Mouse (Mus musculus) forebrain, embryonic 11.5 days (tissue): ENCODE measurements at regions not wholly inside any gene's neighbourhood (a gene's known extent, or its start where the extent isn't known, plus 50 kb on each side); places are given as distances from the start of the nearest gene placed in this dataset.

ENCODE experiments used
- ATAC-seq: fragments of 200-750 bp; cut with Nextera tagmentation; replicated peaks from 2 replicates; pipeline ENCODE4 v1.8.0; 2017; ENCODE audit warnings: moderate TSS enrichment; ENCODE audit not compliant: low FRiP score
- DNase-seq: peaks from one replicate; pipeline ENCODE4 v3.0.0-alpha.2; 2017; ENCODE audit warnings: low spot score
- H3K27ac ChIP-seq: fragments of 300-500 bp; sonication (generic); 2 replicates; pipeline ENCODE4 v1.5.1; 2014; ENCODE audit warnings: low read depth, low read length
- H3K27me3 ChIP-seq: fragments of 300-500 bp; sonication (generic); 2 replicates; pipeline ENCODE4 v1.6.1; 2014; ENCODE audit warnings: mild to moderate bottlenecking, low read length, mixed read lengths; ENCODE audit not compliant: control insufficient read depth, insufficient read depth
- H3K36me3 ChIP-seq: fragments of 300-500 bp; sonication (generic); 2 replicates; pipeline ENCODE4 v1.6.1; 2014; ENCODE audit warnings: mild to moderate bottlenecking, low read length, moderate library complexity, mixed read lengths; ENCODE audit not compliant: control insufficient read depth, insufficient read depth
- H3K4me1 ChIP-seq: fragments of 300-500 bp; sonication (generic); replicated peaks from 2 replicates; pipeline ENCODE4 v1.6.1; 2014; ENCODE audit warnings: low read length, mixed read lengths; ENCODE audit not compliant: control insufficient read depth, insufficient read depth
- H3K4me2 ChIP-seq: fragments of 300-500 bp; sonication (generic); 2 replicates; pipeline ENCODE4 v1.6.1; 2014; ENCODE audit warnings: low read depth, mild to moderate bottlenecking, low read length, moderate library complexity, mixed read lengths; ENCODE audit not compliant: severe bottlenecking
- H3K4me3 ChIP-seq: fragments of 300-500 bp; sonication (generic); 2 replicates; pipeline ENCODE4 v1.5.1; 2014; ENCODE audit warnings: low read depth, low read length
- H3K9ac ChIP-seq: fragments of 300-500 bp; sonication (generic); 2 replicates; pipeline ENCODE4 v1.6.1; 2014; ENCODE audit warnings: low read length
- H3K9me3 ChIP-seq: fragments of 300-500 bp; sonication (generic); 2 replicates; pipeline ENCODE4 v1.6.1; 2016; ENCODE audit warnings: low read length, mixed read lengths; ENCODE audit not compliant: control insufficient read depth
- WGBS: fragments of 180-500 bp; shearing (Covaris S2); extraction: QIAGEN DNeasy Blood & Tissue Kit; methylation state at CpG from one replicate; pipeline ENCODE4 v1.1.7; 2014; 5-methylcytosine and 5-hydroxymethylcytosine counted together

GRCm38 (mm10) chr8:23314275-23315123, 903.3 kb downstream of the Mrps31 start:
- Histone ChIP-seq H3K9me3 (no peaks in the 10 kb centered on the region), H3K4me3 (no peak overlapping the region), H3K4me2 (no peak overlapping the region), H3K9ac (no peak overlapping the region), H3K4me1 (no peaks in the 10 kb centered on the region; the same call in 1 of the 2 replicates), H3K27me3 (no peaks in the 10 kb centered on the region), H3K27ac (no peak overlapping the region), H3K36me3 (no peaks in the 10 kb centered on the region)
- DNase-seq (no peak), ATAC-seq (no peak)
- 86% methylated on average over 16 of the region's 16 CpGs for WGBS

DNA sequence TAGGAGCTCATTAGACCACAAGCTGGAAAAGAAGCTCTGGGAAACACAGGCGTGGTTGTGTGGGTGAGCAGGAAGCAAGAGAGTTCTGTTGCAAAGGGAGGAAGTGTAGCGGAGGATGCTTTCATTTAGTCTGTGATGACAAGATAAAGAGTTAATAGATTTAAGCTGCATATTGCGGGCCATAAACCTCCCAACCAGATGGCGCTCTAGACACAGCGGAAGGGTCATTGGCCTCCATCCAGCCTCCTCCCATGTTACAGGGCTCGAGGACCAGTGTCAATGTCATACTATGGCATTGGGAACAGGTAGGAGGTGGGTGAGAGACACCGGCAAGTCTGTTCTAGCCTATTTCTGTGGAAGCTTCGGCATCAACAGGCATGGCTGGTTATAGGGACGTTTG, 908.4 kb downstream of the Mrps31 start:
- Histone ChIP-seq H3K4me3 (no peak overlapping the region), H3K9me3 (no peaks in the 10 kb centered on the region), H3K9ac (no peak overlapping the region), H3K4me1 (no peaks in the 10 kb centered on the region; the same call in 1 of the 2 replicates), H3K27me3 (no peaks in the 10 kb centered on the region), H3K4me2 (no peak overlapping the region), H3K27ac (no peak overlapping the region), H3K36me3 (no peaks in the 10 kb centered on the region; the same call in 1 of the 2 replicates)
- 71% methylated on average over 9 of the region's 9 CpGs for WGBS
- ATAC-seq = no peak
- no peak for DNase-seq

DNA sequence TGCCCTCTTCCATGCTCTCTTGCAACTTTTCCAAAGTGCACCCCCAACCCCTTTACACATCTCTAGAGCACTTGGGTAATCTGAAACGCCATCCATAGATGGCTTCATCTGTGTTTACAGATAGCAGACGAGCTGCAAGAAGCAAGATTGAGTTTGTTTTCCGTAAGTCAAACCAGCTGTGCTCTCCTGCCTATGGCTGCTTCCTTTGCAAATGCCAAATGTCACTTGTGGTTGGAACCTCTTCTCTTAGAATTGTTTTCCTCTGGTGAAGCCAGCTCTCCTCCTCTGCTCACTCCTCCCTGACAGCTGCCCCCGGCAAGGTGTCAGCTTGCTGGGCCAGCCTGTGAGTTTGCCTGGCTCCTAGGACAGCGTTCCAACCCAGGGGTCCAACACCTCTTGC, 910.0 kb downstream of the Mrps31 start:
- Histone ChIP-seq H3K4me3 (no peak overlapping the region), H3K4me2 (no peak overlapping the region), H3K36me3 (no peaks in the 10 kb centered on the region; the same call in 1 of the 2 replicates), H3K27me3 (no peaks in the 10 kb centered on the region), H3K9me3 (no peaks in the 10 kb centered on the region), H3K4me1 (no peaks in the 10 kb centered on the region; the same call in 1 of the 2 replicates), H3K27ac (no peak overlapping the region), H3K9ac (no peak overlapping the region)
- no peak for ATAC-seq
- 67% methylated on average over 5 of the region's 5 CpGs for WGBS
- DNase-seq = no peak

- no peak for ATAC-seq
These were observed 916.1 kb downstream of the Mrps31 start for GRCm38 (mm10) chr8:23327283-23327682.

DNA sequence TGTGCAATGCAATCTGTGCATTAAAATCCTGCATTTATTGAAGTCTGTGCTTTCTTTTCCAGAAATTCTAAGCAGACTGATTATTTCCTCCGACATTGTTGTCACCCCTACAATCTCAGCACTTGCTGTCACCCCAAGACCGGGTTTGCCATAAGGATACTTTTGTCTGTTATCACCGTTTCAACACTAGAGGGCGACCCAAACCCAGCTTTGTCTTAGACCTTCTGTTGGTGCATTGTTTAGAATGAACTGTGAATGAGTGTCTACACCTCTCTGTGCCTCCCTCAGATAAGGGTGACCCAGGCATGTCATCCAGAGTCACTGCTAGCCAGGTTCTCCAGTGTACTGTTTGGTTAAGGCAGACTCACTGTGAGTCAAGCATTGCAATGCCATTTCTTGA, 933.0 kb downstream of the Mrps31 start:
- H3K27me3 ChIP-seq = no peaks in the 10 kb centered on the region
- no peak overlapping the region for H3K4me2 ChIP-seq
- no peak overlapping the region for H3K4me3 ChIP-seq
- WGBS = 25% methylated on average over 4 of the region's 4 CpGs
- H3K4me1 ChIP-seq = no peaks in the 10 kb centered on the region
- ATAC-seq (0 out of 2 replicates have a peak, but pooled peaks have one; percentile 30), DNase-seq (peak; percentile 62)
- H3K9ac ChIP-seq = no peak overlapping the region
- H3K9me3 ChIP-seq = peaks cover 4% of the 10 kb centered on the region
- H3K36me3 ChIP-seq = no peaks in the 10 kb centered on the region
- H3K27ac ChIP-seq = no peak overlapping the region

More at GRCm38 (mm10) chr8:23327283-23327682, 916.1 kb downstream of the Mrps31 start:
- Histone ChIP-seq H3K4me2 (no peak overlapping the region), H3K9me3 (no peaks in the 10 kb centered on the region), H3K4me3 (no peak overlapping the region), H3K27ac (no peak overlapping the region), H3K36me3 (no peaks in the 10 kb centered on the region), H3K27me3 (no peaks in the 10 kb centered on the region), H3K9ac (no peak overlapping the region), H3K4me1 (no peaks in the 10 kb centered on the region)
- WGBS = 85% methylated on average over 4 of the region's 4 CpGs
- no peak for DNase-seq

DNA sequence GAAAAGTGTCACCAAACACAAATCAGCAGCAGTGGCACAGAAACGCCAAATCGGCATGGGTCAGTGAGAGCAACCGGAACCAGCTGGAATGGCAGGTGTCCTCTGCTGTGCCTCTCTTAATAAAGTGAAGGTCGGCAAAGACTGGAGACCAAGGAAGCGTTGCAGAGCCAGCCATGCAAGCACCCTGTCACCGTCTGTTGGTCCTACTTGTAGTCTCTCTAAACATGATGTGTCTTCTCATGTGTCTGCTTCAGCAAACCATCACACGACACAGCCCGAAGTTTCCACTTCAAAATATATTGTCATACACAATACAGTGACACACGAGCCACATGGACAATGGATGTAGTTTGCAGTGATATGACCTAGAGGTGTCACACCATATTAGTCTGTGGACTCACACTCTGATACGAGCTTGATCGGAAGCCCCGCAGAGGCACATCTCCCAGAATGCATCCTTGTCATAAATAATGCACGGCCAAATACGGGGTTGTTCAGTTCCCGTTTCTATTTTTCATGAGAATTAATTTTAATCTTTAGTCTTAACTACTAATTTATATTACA, 940.3 kb downstream of the Mrps31 start:
- no peak for ATAC-seq
- Histone ChIP-seq H3K9me3 (no peaks in the 10 kb centered on the region), H3K9ac (no peak overlapping the region), H3K27me3 (no peaks in the 10 kb centered on the region), H3K4me1 (no peaks in the 10 kb centered on the region), H3K4me3 (no peak overlapping the region), H3K4me2 (no peak overlapping the region), H3K36me3 (no peaks in the 10 kb centered on the region), H3K27ac (no peak overlapping the region)
- no peak for DNase-seq
- 94% methylated on average over 15 of the region's 15 CpGs for WGBS

DNA sequence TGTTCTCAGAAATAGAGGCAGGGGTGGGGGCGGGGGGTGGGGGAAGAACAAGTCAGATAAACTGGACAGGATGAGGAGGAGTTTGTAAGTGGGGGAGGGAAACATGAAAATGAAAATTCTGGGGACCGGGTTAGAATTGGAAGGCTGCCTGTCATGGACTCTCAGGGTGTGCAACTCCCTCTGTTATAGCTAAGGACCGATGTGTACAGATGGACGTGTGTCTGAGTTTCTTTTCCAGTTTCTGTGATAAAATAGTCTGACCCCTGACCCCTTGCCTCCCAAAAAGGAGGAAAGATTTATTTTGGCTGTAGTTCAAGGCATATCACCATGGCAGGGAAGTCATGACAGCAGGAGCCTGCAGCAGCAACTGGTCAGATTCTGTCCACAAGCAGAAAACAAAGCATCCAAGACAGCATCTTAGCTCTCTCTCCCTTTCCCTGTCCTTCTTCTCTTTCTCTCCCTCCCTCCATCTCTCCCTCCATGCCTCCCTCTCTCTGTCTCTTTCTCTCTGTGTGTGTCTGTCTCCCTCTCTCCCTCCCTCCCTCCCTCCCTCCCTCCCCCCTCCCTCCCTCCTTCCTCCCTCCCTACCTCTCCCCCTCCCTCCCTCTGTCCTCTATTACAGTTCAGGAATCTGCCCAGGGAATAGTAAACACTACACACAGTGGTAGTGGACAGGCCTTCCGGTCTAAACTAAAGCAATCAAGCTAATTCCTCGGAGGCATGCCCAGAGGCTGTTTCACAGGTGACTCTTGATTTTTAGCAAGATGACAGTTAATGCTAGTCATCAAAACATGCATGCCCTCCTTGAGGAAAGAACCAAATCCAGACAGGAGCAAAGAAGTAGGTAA, 941.3 kb downstream of the Mrps31 start:
- H3K27ac ChIP-seq = no peak overlapping the region
- no peak overlapping the region for H3K4me3 ChIP-seq
- H3K36me3 ChIP-seq = no peaks in the 10 kb centered on the region
- H3K4me1 ChIP-seq = no peaks in the 10 kb centered on the region
- ATAC-seq (no peak), DNase-seq (no peak)
- no peaks in the 10 kb centered on the region for H3K9me3 ChIP-seq
- H3K27me3 ChIP-seq = no peaks in the 10 kb centered on the region
- H3K9ac ChIP-seq = no peak overlapping the region
- WGBS = 65% methylated on average over 6 of the region's 6 CpGs
- H3K4me2 ChIP-seq = no peak overlapping the region

- Histone ChIP-seq H3K9ac (peak overlapping the region; percentile 1; the same call in 1 of the 2 replicates), H3K4me1 (peaks cover 11% of the 10 kb centered on the region; the same call in 1 of the 2 replicates), H3K9me3 (peaks cover 5% of the 10 kb centered on the region; the same call in 1 of the 2 replicates), H3K27me3 (no peaks in the 10 kb centered on the region), H3K4me2 (no peak overlapping the region), H3K4me3 (no peak overlapping the region), H3K36me3 (no peaks in the 10 kb centered on the region), H3K27ac (peak overlapping the region; percentile 94)
- 28% methylated on average over 12 of the region's 12 CpGs for WGBS
- ATAC-seq (peak; percentile 52), DNase-seq (peak; percentile 72)
These were observed 949.0 kb downstream of the Mrps31 start for GRCm38 (mm10) chr8:23360061-23360622.
